Mouse (Mus musculus) C2C12 (cell line): ENCODE measurements around the gene Rnft2.

Source experiments
- CTCF ChIP-seq: IDR thresholded peaks from one replicate; pipeline ENCODE4 v1.5.1; 2011; ENCODE audit not compliant: control insufficient read depth, insufficient read depth, insufficient read length
- MAX ChIP-seq: IDR thresholded peaks from one replicate; pipeline ENCODE4 v1.6.1; 2011; ENCODE audit warnings: mild to moderate bottlenecking, control low read depth
- USF1 ChIP-seq: IDR thresholded peaks from one replicate; pipeline ENCODE4 v1.6.1; 2011; ENCODE audit warnings: low read depth, mild to moderate bottlenecking, control low read depth, moderate library complexity

GRCm38 (mm10) chr5:118155565-118155947 is 89.4 kb downstream of the Rnft2 start:
- TF ChIP-seq CTCF (no peak), USF1 (no peak), MAX (no peak)
